Mouse (Mus musculus) MEL (cell line): Measurements from ENCODE around the gene Adamts7. TPM values are rescaled to one million over a fixed set of nuclear protein-coding genes. Genes with fewer than 3 reads are reported as not detected.
A peak's percentile ranks its signal among the peaks of the same experiment; 100 is the strongest.

Source experiments
- DNase-seq: peaks from one replicate; pipeline ENCODE4 v3.0.0; 2011; ENCODE audit warnings: low read depth, low spot score
- H3K27ac ChIP-seq: 2 replicates; pipeline ENCODE4 v1.5.1; 2012; ENCODE audit warnings: low read depth, mild to moderate bottlenecking, control low read depth, low read length, moderate library complexity; ENCODE audit not compliant: control insufficient read depth
- H3K27me3 ChIP-seq, 2 experiments: fragments of 150-350 bp in 1 of 2; sonication (generic) in 1 of 2; 2 replicates each; pipeline ENCODE4 v1.6.1; 2012; ENCODE audit warnings: low read length in 2 of 2, mild to moderate bottlenecking in 2 of 2, improper control_type of control experiment in 1 of 2, moderate library complexity in 1 of 2; ENCODE audit not compliant: insufficient read depth in 2 of 2, control insufficient read depth in 1 of 2
- H3K36me3 ChIP-seq, 2 experiments: 2 replicates each; pipeline ENCODE4 v1.6.1; 2012 to 2014; ENCODE audit warnings: low read length in 2 of 2, improper control_type of control experiment in 1 of 2, inconsistent platforms in 1 of 2, mild to moderate bottlenecking in 1 of 2; ENCODE audit not compliant: insufficient read depth in 2 of 2, control insufficient read depth in 1 of 2
- H3K4me1 ChIP-seq, 2 experiments: fragments of 150-350 bp in 1 of 2; sonication (generic) in 1 of 2; 2 replicates each; pipeline ENCODE4 v1.6.1; 2012; ENCODE audit warnings: low read length in 2 of 2, improper control_type of control experiment in 1 of 2, mild to moderate bottlenecking in 1 of 2; ENCODE audit not compliant: insufficient read depth in 2 of 2, control insufficient read depth in 1 of 2
- H3K4me3 ChIP-seq, 2 experiments: fragments of 150-350 bp in 1 of 2; sonication (generic) in 1 of 2; 2 replicates each; pipeline ENCODE4 v1.5.1; 2012; ENCODE audit warnings: low read depth in 2 of 2, low read length in 2 of 2, mild to moderate bottlenecking in 2 of 2, moderate library complexity in 2 of 2, control low read depth in 1 of 2, improper control_type of control experiment in 1 of 2; ENCODE audit not compliant: control insufficient read depth in 1 of 2, insufficient read depth in 1 of 2
- H3K79me2 ChIP-seq: 2 replicates; pipeline ENCODE4 v1.6.1; 2012; ENCODE audit warnings: mild to moderate bottlenecking, low read length, moderate library complexity; ENCODE audit not compliant: control insufficient read depth, poor library complexity, insufficient read depth
- H3K9ac ChIP-seq: 2 replicates; pipeline ENCODE4 v1.6.1; 2012; ENCODE audit warnings: low read depth, mild to moderate bottlenecking, control low read depth, low read length, moderate library complexity; ENCODE audit not compliant: control insufficient read depth, poor library complexity, severe bottlenecking
- H3K9me3 ChIP-seq: fragments of 150-350 bp; sonication (generic); replicated peaks from 2 replicates; pipeline ENCODE4 v1.6.1; 2012; ENCODE audit warnings: mild to moderate bottlenecking, low read length, improper control_type of control experiment, moderate library complexity; ENCODE audit not compliant: insufficient read depth
- BHLHE40 ChIP-seq: IDR thresholded peaks from 2 replicates; pipeline ENCODE4 v1.6.1; 2012; ENCODE audit warnings: low read depth, mild to moderate bottlenecking, inconsistent platforms, low read length, improper control_type of control experiment, borderline replicate concordance
- CHD1 ChIP-seq: IDR thresholded peaks from 2 replicates; pipeline ENCODE4 v1.6.1; 2012; ENCODE audit warnings: low read depth, mild to moderate bottlenecking, inconsistent platforms, low read length, improper control_type of control experiment
- CHD2 ChIP-seq: IDR thresholded peaks from 2 replicates; pipeline ENCODE4 v1.6.1; 2011; ENCODE audit warnings: low read length, improper control_type of control experiment
- CTCF ChIP-seq, 3 experiments: IDR thresholded peaks in 2 of 3; conservative IDR thresholded peaks in 1 of 3; 2 replicates each; pipeline ENCODE4 v1.5.1; 2011 to 2012; ENCODE audit warnings: low read length in 3 of 3, low read depth in 2 of 3, mild to moderate bottlenecking in 2 of 3, improper control_type of control experiment in 1 of 3, inconsistent platforms in 1 of 3, mixed read lengths in 1 of 3, moderate library complexity in 1 of 3; ENCODE audit not compliant: control insufficient read depth in 1 of 3, insufficient read depth in 1 of 3, poor library complexity in 1 of 3, severe bottlenecking in 1 of 3
- E2F4 ChIP-seq: IDR thresholded peaks from 2 replicates; pipeline ENCODE4 v1.6.1; 2011; ENCODE audit warnings: low read depth, low read length, improper control_type of control experiment, borderline replicate concordance
- ELF1 ChIP-seq: IDR thresholded peaks from 2 replicates; pipeline ENCODE4 v1.6.1; 2014; ENCODE audit warnings: low read depth, mild to moderate bottlenecking, inconsistent platforms, low read length, improper control_type of control experiment, moderate library complexity
- EP300 ChIP-seq, 2 experiments: IDR thresholded peaks; 2 replicates each; pipeline ENCODE4 v1.6.1; 2011; ENCODE audit warnings: improper control_type of control experiment in 2 of 2, low read length in 2 of 2, low read depth in 1 of 2, mild to moderate bottlenecking in 1 of 2
- ETS1 ChIP-seq: IDR thresholded peaks from 2 replicates; pipeline ENCODE4 v1.6.1; 2012; ENCODE audit warnings: low read depth, mild to moderate bottlenecking, inconsistent platforms, low read length, improper control_type of control experiment, moderate library complexity
- GABPA ChIP-seq: IDR thresholded peaks from 2 replicates; pipeline ENCODE4 v1.6.1; 2012; ENCODE audit warnings: low read depth, mild to moderate bottlenecking, inconsistent platforms, low read length, improper control_type of control experiment, moderate library complexity
- GATA1 ChIP-seq: IDR thresholded peaks from 2 replicates; pipeline ENCODE4 v1.6.1; 2011; ENCODE audit warnings: low read depth, low read length, improper control_type of control experiment
- HCFC1 ChIP-seq: IDR thresholded peaks from 2 replicates; pipeline ENCODE4 v1.6.1; 2012; ENCODE audit warnings: low read depth, mild to moderate bottlenecking, inconsistent platforms, low read length, improper control_type of control experiment, moderate library complexity
- JUND ChIP-seq: IDR thresholded peaks from 2 replicates; pipeline ENCODE4 v1.6.1; 2011; ENCODE audit warnings: low read depth, mild to moderate bottlenecking, improper control_type of control experiment, low read length
- KAT2A ChIP-seq: conservative IDR thresholded peaks from 2 replicates; pipeline ENCODE4 v1.6.1; 2012; ENCODE audit warnings: low read depth, low read length, improper control_type of control experiment, inconsistent platforms
- MAFK ChIP-seq: IDR thresholded peaks from 2 replicates; pipeline ENCODE4 v1.6.1; 2011; ENCODE audit warnings: low read depth, mild to moderate bottlenecking, low read length, improper control_type of control experiment, borderline replicate concordance
- MAZ ChIP-seq: IDR thresholded peaks from 2 replicates; pipeline ENCODE4 v1.6.1; 2012; ENCODE audit warnings: low read depth, mild to moderate bottlenecking, inconsistent platforms, low read length, improper control_type of control experiment
- MEF2A ChIP-seq: IDR thresholded peaks from 2 replicates; pipeline ENCODE4 v1.6.1; 2014; ENCODE audit warnings: low read depth, mild to moderate bottlenecking, inconsistent platforms, low read length, improper control_type of control experiment; ENCODE audit not compliant: poor library complexity, insufficient replicate concordance, severe bottlenecking; ENCODE audit errors: extremely low read depth
- MYB ChIP-seq: IDR thresholded peaks from 2 replicates; pipeline ENCODE4 v1.6.1; 2011; ENCODE audit warnings: mild to moderate bottlenecking, low read depth, low read length, improper control_type of control experiment
- MYC ChIP-seq: IDR thresholded peaks from 2 replicates; pipeline ENCODE4 v1.6.1; 2011; ENCODE audit warnings: low read depth, mild to moderate bottlenecking, low read length, improper control_type of control experiment, moderate library complexity
- NELFE ChIP-seq: IDR thresholded peaks from 2 replicates; pipeline ENCODE4 v1.6.1; 2011; ENCODE audit warnings: low read depth, low read length, improper control_type of control experiment
- POLR2A ChIP-seq, 2 experiments: IDR thresholded peaks; 2 replicates each; pipeline ENCODE4 v1.6.1; 2011 to 2012; ENCODE audit warnings: low read length in 2 of 2, mild to moderate bottlenecking in 2 of 2, control low read depth in 1 of 2, improper control_type of control experiment in 1 of 2, low read depth in 1 of 2, moderate library complexity in 1 of 2; ENCODE audit not compliant: control insufficient read depth in 1 of 2, insufficient read depth in 1 of 2, poor library complexity in 1 of 2
- POLR2AphosphoS2 ChIP-seq: IDR thresholded peaks from 2 replicates; pipeline ENCODE4 v1.6.1; 2011; ENCODE audit warnings: low read length, improper control_type of control experiment
- POLR2AphosphoS5 ChIP-seq: IDR thresholded peaks from 2 replicates; pipeline ENCODE4 v1.6.1; 2012; ENCODE audit warnings: low read depth, borderline replicate concordance, mild to moderate bottlenecking, inconsistent platforms, low read length, moderate library complexity, mixed read lengths
- RAD21 ChIP-seq: IDR thresholded peaks from 2 replicates; pipeline ENCODE4 v1.6.1; 2011; ENCODE audit warnings: mild to moderate bottlenecking, low read depth, low read length, improper control_type of control experiment
- RCOR1 ChIP-seq: IDR thresholded peaks from 2 replicates; pipeline ENCODE4 v1.6.1; 2012; ENCODE audit warnings: low read depth, mild to moderate bottlenecking, inconsistent platforms, low read length, improper control_type of control experiment
- SIN3A ChIP-seq: IDR thresholded peaks from 2 replicates; pipeline ENCODE4 v1.6.1; 2012; ENCODE audit warnings: low read length, improper control_type of control experiment, inconsistent platforms
- SMC3 ChIP-seq: IDR thresholded peaks from 2 replicates; pipeline ENCODE4 v1.6.1; 2011; ENCODE audit warnings: low read depth, low read length, improper control_type of control experiment
- TAL1 ChIP-seq: IDR thresholded peaks from 2 replicates; pipeline ENCODE4 v1.6.1; 2012; ENCODE audit warnings: mild to moderate bottlenecking, inconsistent platforms, low read length, moderate library complexity, mixed read lengths
- TBP ChIP-seq: IDR thresholded peaks from 2 replicates; pipeline ENCODE4 v1.8.0; 2011; ENCODE audit warnings: low read depth, low read length, improper control_type of control experiment
- TCF12 ChIP-seq: IDR thresholded peaks from 2 replicates; pipeline ENCODE4 v1.6.1; 2014; ENCODE audit warnings: low read depth, mild to moderate bottlenecking, inconsistent platforms, low read length, improper control_type of control experiment, moderate library complexity
- UBTF ChIP-seq: IDR thresholded peaks from 2 replicates; pipeline ENCODE4 v1.6.1; 2012; ENCODE audit warnings: low read depth, mild to moderate bottlenecking, inconsistent platforms, low read length, improper control_type of control experiment, moderate library complexity, borderline replicate concordance; ENCODE audit not compliant: insufficient read depth
- USF1 ChIP-seq: IDR thresholded peaks from 2 replicates; pipeline ENCODE4 v1.6.1; 2014; ENCODE audit warnings: low read depth, mild to moderate bottlenecking, inconsistent platforms, low read length, improper control_type of control experiment, moderate library complexity
- USF2 ChIP-seq, 2 experiments: IDR thresholded peaks; 2 replicates each; pipeline ENCODE4 v1.6.1; 2011 to 2012; ENCODE audit warnings: improper control_type of control experiment in 2 of 2, low read length in 2 of 2, borderline replicate concordance in 1 of 2, inconsistent platforms in 1 of 2, low read depth in 1 of 2, mild to moderate bottlenecking in 1 of 2; ENCODE audit not compliant: insufficient read depth in 1 of 2
- ZC3H11A ChIP-seq: IDR thresholded peaks from 2 replicates; pipeline ENCODE4 v1.6.1; 2012; ENCODE audit warnings: low read depth, mild to moderate bottlenecking, inconsistent platforms, low read length, improper control_type of control experiment
- ZKSCAN1 ChIP-seq: IDR thresholded peaks from 2 replicates; pipeline ENCODE4 v1.6.1; 2012; ENCODE audit warnings: low read depth, mild to moderate bottlenecking, inconsistent platforms, low read length, improper control_type of control experiment, moderate library complexity
- ZMIZ1 ChIP-seq: IDR thresholded peaks from 2 replicates; pipeline ENCODE4 v1.6.1; 2012; ENCODE audit warnings: low read depth, mild to moderate bottlenecking, inconsistent platforms, low read length, improper control_type of control experiment, moderate library complexity
- polyA plus RNA-seq, 2 experiments: library from polyadenylated mRNA; stranded (reverse) in 1 of 2; unstranded in 1 of 2; fragments of >175 nt in 1 of 2; fragments of >200 nt in 1 of 2; gene quantifications; 2 replicates each; pipeline versions ENCODE4 v1.2.1 to v1.2.4; 2012; ENCODE audit warnings: low replicate concordance in 2 of 2, low read depth in 1 of 2; ENCODE audit not compliant: insufficient read length in 2 of 2, insufficient read depth in 1 of 2, missing spikeins in 1 of 2
- total RNA-seq: library from RNA; depleted of rRNA; stranded (reverse); fragments of 300-350 nt; gene quantifications from 2 replicates; pipeline ENCODE4 v1.2.3, GENCODE M21; 2012

Gene Adamts7
- total and polyA plus RNA-seq, 3 experiments, result 0.03 TPM; not detected in 2

DNA sequence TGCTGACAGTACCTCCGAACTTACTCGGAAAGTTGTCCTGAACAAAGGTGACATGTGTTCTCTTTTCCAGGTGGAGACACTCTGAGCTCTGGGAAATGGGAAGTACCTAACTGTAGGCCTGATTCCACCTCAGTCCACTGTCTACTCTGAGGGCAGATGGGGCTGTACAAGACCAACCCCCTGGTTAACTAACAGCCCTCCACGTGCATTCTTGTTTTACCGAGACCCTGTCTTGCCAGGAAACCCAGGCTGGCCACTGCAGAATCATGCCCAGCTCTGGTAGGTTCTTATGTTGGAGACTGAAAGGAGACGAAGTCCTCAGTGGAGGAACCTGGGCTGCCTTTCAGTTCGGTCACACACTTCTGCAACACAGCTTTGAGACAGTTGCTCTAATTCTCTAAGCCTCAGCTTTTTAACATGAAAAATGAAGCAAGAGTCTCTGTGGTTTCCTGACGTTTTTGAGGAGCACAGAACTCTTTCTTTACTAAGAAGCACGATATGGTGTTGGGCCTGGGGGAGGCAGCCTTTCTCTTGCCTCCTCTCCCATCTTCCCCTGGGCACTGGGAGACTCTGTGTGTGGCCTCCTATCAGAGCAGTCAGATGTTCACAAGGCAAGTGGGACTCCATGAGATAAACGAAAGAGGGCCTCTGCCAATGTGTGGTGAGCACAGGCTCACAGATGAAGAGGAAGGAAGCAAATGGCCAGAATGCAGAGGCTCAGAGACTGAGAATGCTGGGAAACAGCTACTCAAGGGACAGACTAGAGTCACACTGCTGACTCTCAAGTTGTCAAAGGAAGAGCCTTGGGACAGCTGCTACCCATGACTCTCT lies 74.6 kb downstream of the Adamts7 start:
- Histone ChIP-seq H3K79me2 (peaks cover 1% of the 10 kb centered on the region; the same call in 1 of the 2 replicates), H3K27me3 (no peaks in the 10 kb centered on the region), H3K4me1 (peaks cover 43 to 46% of the 10 kb centered on the region in 2 experiments), H3K27ac (peak overlapping the region; percentile 100), H3K9me3 (no peaks in the 10 kb centered on the region), H3K4me3 (peak overlapping the region in 1 of 2 experiments; percentile 13; a peak in 2 of 4 replicates), H3K9ac (peak overlapping the region; percentile 71), H3K36me3 (peaks cover 4 to 61% of the 10 kb centered on the region in 2 experiments)
- DNase-seq, result peak; percentile 94
- TF ChIP-seq MEF2A (no peak), USF1 (peak; percentile 16; the same call in 1 of the 2 replicates), POLR2AphosphoS5 (no peak), CHD2 (no peak), KAT2A (no peak), UBTF (no peak), POLR2A (IDR thresholded peaks at IDR 0.05; ENCODE audit: control insufficient read depth in 1 of 2, insufficient read depth in 1 of 2, low read depth in 1 of 2, low read length in 2 of 2, poor library complexity in 1 of 2) (peak; percentile 62), MAFK (no peak), CHD1 (0 out of 2 replicates have a peak, but pooled peaks have one; percentile 30), SIN3A (peak; percentile 83), GABPA (no peak), RAD21 (peak; percentile 14), USF2 (IDR thresholded peaks at IDR 0.05; ENCODE audit: borderline replicate concordance in 1 of 2, insufficient read depth in 1 of 2, low read depth in 1 of 2, low read length in 2 of 2) (no peak), ELF1 (no peak), EP300 (IDR thresholded peaks at IDR 0.05; ENCODE audit: low read depth in 1 of 2, low read length in 2 of 2) (peak; percentile 94 to 98), ETS1 (peak; percentile 98), BHLHE40 (peak; percentile 17; the same call in 1 of the 2 replicates), MYC (0 out of 2 replicates have a peak, but pooled peaks have one; percentile 29), GATA1 (peak; percentile 96), HCFC1 (peak; percentile 61), MYB (no peak), JUND (no peak), RCOR1 (peak; percentile 63; the same call in 1 of the 2 replicates), TCF12 (peak; percentile 99), ZC3H11A (no peak), ZKSCAN1 (no peak), TBP (peak; percentile 75; the same call in 1 of the 2 replicates), POLR2AphosphoS2 (peak; percentile 73), SMC3 (no peak; the same call in 1 of the 2 replicates), CTCF (IDR thresholded peaks at IDR 0.05 in 2 of 3, conservative IDR thresholded peaks at IDR 0.05 in 1 of 3; ENCODE audit: control insufficient read depth in 1 of 3, insufficient read depth in 1 of 3, low read depth in 2 of 3, low read length in 3 of 3, poor library complexity in 1 of 3, severe bottlenecking in 1 of 3) (peak in 1 of 3 experiments; percentile 17; a peak in 1 of 6 replicates), TAL1 (peak; percentile 96), ZMIZ1 (peak; percentile 57; the same call in 1 of the 2 replicates), NELFE (peak; percentile 32), E2F4 (no peak), MAZ (0 out of 2 replicates have a peak, but pooled peaks have one; percentile 26)
